Mouse (Mus musculus): ENCODE measurements around the gene Fam20c. TPM values are rescaled to one million over a fixed set of nuclear protein-coding genes. Genes with fewer than 3 reads are reported as not detected.

The Fam20c gene
- polyA plus RNA-seq, 1 experiment from 2014 or later, result 4.0 TPM

DNA sequence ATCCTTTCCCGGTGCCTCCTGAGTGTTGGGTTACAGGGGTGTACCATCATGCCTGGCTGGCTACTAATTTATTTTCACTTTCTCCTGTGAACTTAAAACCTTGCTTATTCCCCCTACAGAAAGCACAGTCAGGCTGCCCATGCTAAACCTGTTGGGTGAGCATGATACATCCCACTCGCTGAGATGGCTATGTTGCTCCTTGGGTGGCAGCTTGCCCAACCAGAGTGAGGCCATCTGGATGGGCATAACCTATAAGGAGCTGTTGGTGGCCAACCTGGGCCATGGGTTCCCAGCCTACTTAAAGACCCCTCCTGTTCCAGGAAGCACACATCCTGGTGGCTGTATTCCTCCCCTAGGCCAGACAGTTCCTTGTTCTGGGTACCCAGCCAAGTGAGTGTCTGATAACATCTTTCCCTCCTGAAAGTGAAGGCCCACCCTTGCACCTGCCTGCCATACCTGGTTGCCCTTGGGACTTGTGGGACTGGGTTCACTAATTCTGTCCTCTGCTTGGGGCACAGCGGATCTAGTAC is 31.7 kb downstream of the Fam20c start:
- Histone ChIP-seq H3K4me3 (ENCODE audit: low read length) (no peak overlapping the region), H3K4me1 (replicated peaks; ENCODE audit: control insufficient read depth, insufficient read depth, low read length) (no peaks in the 10 kb centered on the region; the same call in 1 of the 2 replicates), H3K9me3 (ENCODE audit: control insufficient read depth, low read length) (no peaks in the 10 kb centered on the region), H3K4me2 (ENCODE audit: low read depth, low read length) (no peak overlapping the region), H3K9ac (ENCODE audit: low read length) (no peak overlapping the region), H3K27me3 (ENCODE audit: control insufficient read depth, insufficient read depth, low read depth, low read length) (no peaks in the 10 kb centered on the region), H3K27ac (ENCODE audit: low read length) (no peak overlapping the region), H3K36me3 (ENCODE audit: control insufficient read depth, insufficient read depth, low read length) (no peaks in the 10 kb centered on the region)
- no peak for ATAC-seq (ENCODE audit: low read depth)
- 73% methylated on average over 3 of the region's 3 CpGs for WGBS

- WGBS, result 75% methylated on average over 7 of the region's 7 CpGs
Observed at GRCm38 (mm10) chr5:138787648-138788047, 33.3 kb downstream of the Fam20c start.

GRCm38 (mm10) chr5:138788481-138789211 is 34.3 kb downstream of the Fam20c start:
- Histone ChIP-seq H3K9me3 (ENCODE audit: control insufficient read depth, low read length) (no peaks in the 10 kb centered on the region), H3K27me3 (ENCODE audit: control insufficient read depth, insufficient read depth, low read depth, low read length) (no peaks in the 10 kb centered on the region), H3K4me1 (replicated peaks; ENCODE audit: control insufficient read depth, insufficient read depth, low read length) (no peaks in the 10 kb centered on the region; the same call in 1 of the 2 replicates), H3K27ac (ENCODE audit: low read length) (no peak overlapping the region), H3K4me2 (ENCODE audit: low read depth, low read length) (no peak overlapping the region), H3K36me3 (ENCODE audit: control insufficient read depth, insufficient read depth, low read length) (no peaks in the 10 kb centered on the region), H3K9ac (ENCODE audit: low read length) (no peak overlapping the region), H3K4me3 (ENCODE audit: low read length) (no peak overlapping the region)
- WGBS, result 44% methylated on average over 11 of the region's 11 CpGs
- 0 out of 2 replicates have a peak, but pooled peaks have one; percentile 30 for ATAC-seq (ENCODE audit: low read depth)

More at GRCm38 (mm10) chr5:138787648-138788047, 33.3 kb downstream of the Fam20c start:
- Histone ChIP-seq H3K9ac (ENCODE audit: low read length) (no peak overlapping the region), H3K36me3 (ENCODE audit: control insufficient read depth, insufficient read depth, low read length) (no peaks in the 10 kb centered on the region), H3K4me1 (replicated peaks; ENCODE audit: control insufficient read depth, insufficient read depth, low read length) (no peaks in the 10 kb centered on the region; the same call in 1 of the 2 replicates), H3K9me3 (ENCODE audit: control insufficient read depth, low read length) (no peaks in the 10 kb centered on the region), H3K27me3 (ENCODE audit: control insufficient read depth, insufficient read depth, low read depth, low read length) (no peaks in the 10 kb centered on the region), H3K4me2 (ENCODE audit: low read depth, low read length) (no peak overlapping the region), H3K27ac (ENCODE audit: low read length) (no peak overlapping the region), H3K4me3 (ENCODE audit: low read length) (no peak overlapping the region)
- no peak for ATAC-seq (ENCODE audit: low read depth)

DNA sequence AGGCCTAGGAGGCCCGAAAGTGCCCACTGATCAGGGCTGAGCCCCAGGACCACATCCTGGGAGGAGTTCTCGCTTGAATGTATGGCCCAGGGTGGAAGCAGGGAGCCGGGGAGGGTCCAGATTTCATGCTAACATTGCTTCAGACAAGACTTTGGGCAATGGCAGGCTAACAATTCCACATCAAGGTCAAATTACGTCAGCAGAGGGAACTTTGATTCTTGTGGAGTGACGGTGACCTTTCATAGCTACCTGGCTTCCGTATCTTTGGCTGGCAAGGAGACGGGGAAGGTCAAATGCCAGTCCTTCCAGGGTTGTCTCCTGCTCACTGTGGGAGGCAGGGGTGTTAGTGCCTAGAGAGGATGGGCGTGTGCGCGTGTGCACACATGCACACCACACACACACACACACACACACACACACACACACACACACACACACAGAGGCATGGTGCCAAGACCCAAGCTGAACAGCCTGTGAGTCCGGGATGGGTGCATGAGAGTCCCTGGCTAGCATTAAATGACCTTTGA is 36.7 kb downstream of the Fam20c start:
- H3K4me3 ChIP-seq (ENCODE audit: low read length), result no peak overlapping the region
- H3K36me3 ChIP-seq (ENCODE audit: control insufficient read depth, insufficient read depth, low read length), result no peaks in the 10 kb centered on the region
- no peak for ATAC-seq (ENCODE audit: low read depth)
- H3K9ac ChIP-seq (ENCODE audit: low read length), result no peak overlapping the region
- no peak overlapping the region for H3K4me2 ChIP-seq (ENCODE audit: low read depth, low read length)
- H3K9me3 ChIP-seq (ENCODE audit: control insufficient read depth, low read length), result no peaks in the 10 kb centered on the region
- H3K27me3 ChIP-seq (ENCODE audit: control insufficient read depth, insufficient read depth, low read depth, low read length), result no peaks in the 10 kb centered on the region
- 86% methylated on average over 11 of the region's 11 CpGs for WGBS
- H3K27ac ChIP-seq (ENCODE audit: low read length), result no peak overlapping the region
- H3K4me1 ChIP-seq (replicated peaks; ENCODE audit: control insufficient read depth, insufficient read depth, low read length), result no peaks in the 10 kb centered on the region; the same call in 1 of the 2 replicates

GRCm38 (mm10) chr5:138801588-138802116 is 47.3 kb downstream of the Fam20c start:
- Histone ChIP-seq H3K27me3 (ENCODE audit: control insufficient read depth, insufficient read depth, low read depth, low read length) (no peaks in the 10 kb centered on the region), H3K9me3 (ENCODE audit: control insufficient read depth, low read length) (no peaks in the 10 kb centered on the region), H3K4me2 (ENCODE audit: low read depth, low read length) (no peak overlapping the region), H3K36me3 (ENCODE audit: control insufficient read depth, insufficient read depth, low read length) (peaks cover 2% of the 10 kb centered on the region; the same call in 1 of the 2 replicates), H3K27ac (ENCODE audit: low read length) (no peak overlapping the region), H3K4me3 (ENCODE audit: low read length) (no peak overlapping the region), H3K4me1 (replicated peaks; ENCODE audit: control insufficient read depth, insufficient read depth, low read length) (0 out of 2 replicates have a peak, but pooled peaks cover 4% of the 10 kb centered on the region), H3K9ac (ENCODE audit: low read length) (no peak overlapping the region)
- 24% methylated on average over 7 of the region's 7 CpGs for WGBS
- no peak for ATAC-seq (ENCODE audit: low read depth)

GRCm38 (mm10) chr5:138804286-138804685 is 50.0 kb downstream of the Fam20c start:
- Histone ChIP-seq H3K27me3 (ENCODE audit: control insufficient read depth, insufficient read depth, low read depth, low read length) (no peaks in the 10 kb centered on the region), H3K4me1 (replicated peaks; ENCODE audit: control insufficient read depth, insufficient read depth, low read length) (0 out of 2 replicates have a peak, but pooled peaks cover 4% of the 10 kb centered on the region), H3K36me3 (ENCODE audit: control insufficient read depth, insufficient read depth, low read length) (peaks cover 2% of the 10 kb centered on the region; the same call in 1 of the 2 replicates), H3K9ac (ENCODE audit: low read length) (no peak overlapping the region), H3K4me2 (ENCODE audit: low read depth, low read length) (no peak overlapping the region), H3K27ac (ENCODE audit: low read length) (no peak overlapping the region), H3K4me3 (ENCODE audit: low read length) (no peak overlapping the region), H3K9me3 (ENCODE audit: control insufficient read depth, low read length) (no peaks in the 10 kb centered on the region)
- ATAC-seq (ENCODE audit: low read depth), result no peak
- WGBS, result 81% methylated on average over 5 of the region's 5 CpGs

DNA sequence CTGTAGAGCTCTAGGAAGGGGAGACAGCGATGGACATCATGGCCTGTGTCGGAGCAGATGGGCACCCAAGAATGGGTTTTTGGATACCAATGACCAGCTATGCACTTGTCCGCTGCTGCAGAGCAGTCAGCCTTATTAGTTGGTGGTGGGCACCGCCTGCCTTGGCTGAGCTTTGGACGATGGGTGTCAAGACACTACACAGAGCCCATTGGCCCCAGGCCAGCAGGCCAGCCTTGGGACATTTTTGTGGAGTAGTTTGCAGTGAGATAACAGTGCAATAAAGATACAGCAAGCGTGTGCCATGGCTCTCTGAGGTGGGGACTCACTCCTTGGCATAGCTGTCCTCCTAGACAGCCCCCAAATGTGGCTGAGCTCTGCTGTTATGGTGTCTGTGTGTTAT is 55.5 kb downstream of the Fam20c start:
- Histone ChIP-seq H3K4me3 (ENCODE audit: low read length) (no peak overlapping the region), H3K27me3 (ENCODE audit: control insufficient read depth, insufficient read depth, low read depth, low read length) (no peaks in the 10 kb centered on the region), H3K4me1 (replicated peaks; ENCODE audit: control insufficient read depth, insufficient read depth, low read length) (no peaks in the 10 kb centered on the region), H3K4me2 (ENCODE audit: low read depth, low read length) (no peak overlapping the region), H3K36me3 (ENCODE audit: control insufficient read depth, insufficient read depth, low read length) (peaks cover 2% of the 10 kb centered on the region; the same call in 1 of the 2 replicates), H3K9ac (ENCODE audit: low read length) (no peak overlapping the region), H3K27ac (ENCODE audit: low read length) (no peak overlapping the region), H3K9me3 (ENCODE audit: control insufficient read depth, low read length) (no peaks in the 10 kb centered on the region)
- ATAC-seq (ENCODE audit: low read depth), result no peak
- 79% methylated on average over 6 of the region's 6 CpGs for WGBS

GRCm38 (mm10) chr5:138819780-138820179 is 65.5 kb downstream of the Fam20c start, which contains the start of gene Gm5294:
Gm5294 (plus strand) TSS chr5:138820080.
- no peaks in the 10 kb centered on the region for H3K4me1 ChIP-seq (replicated peaks; ENCODE audit: control insufficient read depth, insufficient read depth, low read length)
- peak within 1 kb of the TSS; percentile 37 for H3K4me3 ChIP-seq (ENCODE audit: low read length)
- no peak for ATAC-seq (ENCODE audit: low read depth)
- H3K9ac ChIP-seq (ENCODE audit: low read length), result peak within 1 kb of the TSS; percentile 34; the same call in 1 of the 2 replicates
- H3K27me3 ChIP-seq (ENCODE audit: control insufficient read depth, insufficient read depth, low read depth, low read length), result peaks cover 38% of the 10 kb centered on the region
- 10% methylated on average over 21 of the region's 21 CpGs for WGBS
- no peaks in the 10 kb centered on the region for H3K9me3 ChIP-seq (ENCODE audit: control insufficient read depth, low read length)
- H3K27ac ChIP-seq (ENCODE audit: low read length), result no peak within 1 kb of the TSS
- H3K4me2 ChIP-seq (ENCODE audit: low read depth, low read length), result peak within 1 kb of the TSS; percentile 57
- H3K36me3 ChIP-seq (ENCODE audit: control insufficient read depth, insufficient read depth, low read length), result no peaks in the 10 kb centered on the region

- peak; percentile 10; the same call in 1 of the 2 replicates for ATAC-seq (ENCODE audit: low read depth)
- WGBS, result 2% methylated on average over 39 of the region's 39 CpGs
- no peaks in the 10 kb centered on the region for H3K36me3 ChIP-seq (ENCODE audit: control insufficient read depth, insufficient read depth, low read length)
- H3K4me3 ChIP-seq (ENCODE audit: low read length), result peak overlapping the region; percentile 37
- H3K4me2 ChIP-seq (ENCODE audit: low read depth, low read length), result peak overlapping the region; percentile 57
- peak overlapping the region; percentile 34; the same call in 1 of the 2 replicates for H3K9ac ChIP-seq (ENCODE audit: low read length)
- H3K4me1 ChIP-seq (replicated peaks; ENCODE audit: control insufficient read depth, insufficient read depth, low read length), result no peaks in the 10 kb centered on the region
- no peaks in the 10 kb centered on the region for H3K9me3 ChIP-seq (ENCODE audit: control insufficient read depth, low read length)
- peaks cover 38% of the 10 kb centered on the region for H3K27me3 ChIP-seq (ENCODE audit: control insufficient read depth, insufficient read depth, low read depth, low read length)
- H3K27ac ChIP-seq (ENCODE audit: low read length), result no peak overlapping the region
Observed at GRCm38 (mm10) chr5:138820717-138821332, 66.5 kb downstream of the Fam20c start.
